Mouse (Mus musculus) midbrain, embryonic 13.5 days (tissue): ENCODE data around the gene Wdr53. TPM values are rescaled to one million over a fixed set of nuclear protein-coding genes. Genes with fewer than 3 reads are reported as not detected.
A peak's percentile ranks its signal among the peaks of the same experiment; 100 is the strongest.
"Not testable (repeated sequence)": the region's sequence is repeated elsewhere in the genome, so short reads cannot be mapped to it uniquely, and the experiment has no call there.

Experiments
- ATAC-seq: fragments of 200-750 bp; cut with Nextera tagmentation; 2 replicates; pipeline ENCODE4 v1.8.0; 2017; ENCODE audit warnings: mild to moderate bottlenecking, moderate TSS enrichment, moderate library complexity
- H3K27ac ChIP-seq: fragments of 300-500 bp; sonication (generic); 2 replicates; pipeline ENCODE4 v1.5.1; 2015; ENCODE audit warnings: inconsistent platforms, mild to moderate bottlenecking, moderate library complexity
- H3K27me3 ChIP-seq: fragments of 300-500 bp; sonication (generic); 2 replicates; pipeline ENCODE4 v1.6.1; 2015; ENCODE audit warnings: mild to moderate bottlenecking, inconsistent platforms
- H3K36me3 ChIP-seq: fragments of 300-500 bp; sonication (generic); 2 replicates; pipeline ENCODE4 v1.6.1; 2015; ENCODE audit warnings: mild to moderate bottlenecking, inconsistent platforms
- H3K4me1 ChIP-seq: fragments of 300-500 bp; sonication (generic); replicated peaks from 2 replicates; pipeline ENCODE4 v1.6.1; 2015; ENCODE audit warnings: inconsistent platforms
- H3K4me2 ChIP-seq: fragments of 300-500 bp; sonication (generic); replicated peaks from 2 replicates; pipeline ENCODE4 v1.6.1; 2015; ENCODE audit warnings: moderate library complexity, mild to moderate bottlenecking, inconsistent platforms
- H3K4me3 ChIP-seq: fragments of 300-500 bp; sonication (generic); replicated peaks from 2 replicates; pipeline ENCODE4 v1.5.1; 2015; ENCODE audit warnings: mild to moderate bottlenecking, inconsistent platforms
- H3K9ac ChIP-seq: fragments of 300-500 bp; sonication (generic); replicated peaks from 2 replicates; pipeline ENCODE4 v1.6.1; 2015; ENCODE audit warnings: mild to moderate bottlenecking, inconsistent platforms
- H3K9me3 ChIP-seq: fragments of 300-500 bp; sonication (generic); 2 replicates; pipeline ENCODE4 v1.6.1; 2016; ENCODE audit warnings: mild to moderate bottlenecking, inconsistent platforms
- WGBS: fragments of 180-500 bp; shearing (Covaris S2); methylation state at CpG from one replicate; pipeline ENCODE4 v1.1.7; 2015; 5-methylcytosine and 5-hydroxymethylcytosine counted together
- microRNA counts: library from miRNA; unstranded; fragments of <30 nt; microRNA quantifications from one replicate; lab custom pipeline; 2016
- microRNA-seq: library from miRNA; unstranded; fragments of <30 nt; microRNA quantifications from one replicate; pipeline ENCODE4, GENCODE M21; 2016
- polyA plus RNA-seq: library from polyadenylated mRNA; unstranded; fragments of >200 nt; fragmentation: Nextera tagmentation; extraction: Ambion mirVana; gene quantifications from 2 replicates; pipeline ENCODE4 v1.2.1, GENCODE M21; 2015

Wdr53 gene
- polyA plus RNA-seq, 1 experiment from 2014 or later = 15.6 TPM

- no peak for ATAC-seq
- H3K36me3 ChIP-seq = peaks cover 52% of the 10 kb centered on the region
- H3K9ac ChIP-seq = no peak overlapping the region
- no peaks in the 10 kb centered on the region for H3K9me3 ChIP-seq
- no peak overlapping the region for H3K4me2 ChIP-seq
- H3K27ac ChIP-seq = no peak overlapping the region
- peaks cover 39% of the 10 kb centered on the region for H3K4me1 ChIP-seq
- no peak overlapping the region for H3K4me3 ChIP-seq
- H3K27me3 ChIP-seq = no peaks in the 10 kb centered on the region
Observed at GRCm38 (mm10) chr16:32282608-32283007, 35.6 kb downstream of the Wdr53 start.

- peaks cover 48% of the 10 kb centered on the region for H3K36me3 ChIP-seq
Observed at GRCm38 (mm10) chr16:32291821-32292220, 44.8 kb downstream of the Wdr53 start.

GRCm38 (mm10) chr16:32299617-32300016 is 52.6 kb downstream of the Wdr53 start:
- H3K27me3 ChIP-seq, H3K4me2 ChIP-seq, H3K4me1 ChIP-seq, H3K4me3 ChIP-seq, H3K27ac ChIP-seq, H3K9ac ChIP-seq, ATAC-seq, H3K9me3 ChIP-seq: not testable (repeated sequence)
- H3K36me3 ChIP-seq = peaks cover 54% of the 10 kb centered on the region
- WGBS = 96% methylated on average over 4 of the region's 4 CpGs

More at GRCm38 (mm10) chr16:32291821-32292220, 44.8 kb downstream of the Wdr53 start:
- 97% methylated on average over 4 of the region's 4 CpGs for WGBS
- Histone ChIP-seq H3K4me1 (no peaks in the 10 kb centered on the region), H3K27me3 (no peaks in the 10 kb centered on the region), H3K9ac (no peak overlapping the region), H3K27ac (no peak overlapping the region), H3K9me3 (0 out of 2 replicates have a peak, but pooled peaks cover 2% of the 10 kb centered on the region), H3K4me3 (no peak overlapping the region), H3K4me2 (no peak overlapping the region)
- ATAC-seq = no peak

GRCm38 (mm10) chr16:32303046-32303445 is 56.0 kb downstream of the Wdr53 start:
- no peak overlapping the region for H3K4me2 ChIP-seq
- ATAC-seq = no peak
- H3K9ac ChIP-seq = no peak overlapping the region
- no peak overlapping the region for H3K27ac ChIP-seq
- no peak overlapping the region for H3K4me3 ChIP-seq
- H3K36me3 ChIP-seq = peaks cover 32% of the 10 kb centered on the region
- no peaks in the 10 kb centered on the region for H3K9me3 ChIP-seq
- WGBS = 39% methylated on average over 1 of the region's 1 CpGs
- no peaks in the 10 kb centered on the region for H3K27me3 ChIP-seq
- no peaks in the 10 kb centered on the region for H3K4me1 ChIP-seq

- no peak overlapping the region for H3K4me3 ChIP-seq
- 97% methylated on average over 7 of the region's 7 CpGs for WGBS
- no peaks in the 10 kb centered on the region for H3K9me3 ChIP-seq
Observed at GRCm38 (mm10) chr16:32303886-32304285, 56.9 kb downstream of the Wdr53 start.

More at GRCm38 (mm10) chr16:32303886-32304285, 56.9 kb downstream of the Wdr53 start:
- Histone ChIP-seq H3K4me1 (no peaks in the 10 kb centered on the region), H3K9ac (no peak overlapping the region), H3K4me2 (no peak overlapping the region), H3K27ac (no peak overlapping the region), H3K36me3 (peaks cover 24% of the 10 kb centered on the region), H3K27me3 (no peaks in the 10 kb centered on the region)
- no peak for ATAC-seq

MicroRNAs encoded within 50 kb of the gene (microRNA counts, 519-probe panel; counts per million panel counts)
- microRNA mmu-miR-1946a (lab: Ali Mortazavi, UCI) = 110 counts per million, percentile 56 among the panel's probes with 10 or more counts

Small RNA genes lying within 50 kb of the gene (microRNA-seq; reads per million reads assigned to microRNA genes)
- not detected for gene Mir1946a

Other genes starting within 250 kb of the Wdr53 start
- gene Senp5, start 243.9 kb upstream of the Wdr53 start, polyA plus RNA-seq = 19.0 and 20.6 TPM in 2 replicates
- 41.9 and 43.6 TPM in 2 replicates for gene Pak2, start 167.9 kb upstream of the Wdr53 start, polyA plus RNA-seq
- 149 and 153 TPM in 2 replicates for gene Pigx, start 147.5 kb upstream of the Wdr53 start, polyA plus RNA-seq
- gene Cep19, start 147.4 kb upstream of the Wdr53 start, polyA plus RNA-seq = 45.6 and 46.9 TPM in 2 replicates
- 5.9 and 7.1 TPM in 2 replicates for gene Nrros, start 81.6 kb upstream of the Wdr53 start, polyA plus RNA-seq
- not detected in 2 replicates for gene Bex6, start 67.4 kb upstream of the Wdr53 start, polyA plus RNA-seq
- 8.3 and 8.4 TPM in 2 replicates for gene Fbxo45, start 69 bp upstream of the Wdr53 start, polyA plus RNA-seq
- 0.14 and 0.15 TPM in 2 replicates for gene Smco1, start 24.2 kb downstream of the Wdr53 start, polyA plus RNA-seq
- 26.9 and 29.7 TPM in 2 replicates for gene Rnf168, start 30.2 kb downstream of the Wdr53 start, polyA plus RNA-seq
- 28.5 and 33.1 TPM in 2 replicates for gene Ubxn7, start 85.0 kb downstream of the Wdr53 start, polyA plus RNA-seq
- gene Tm4sf19, start 153.3 kb downstream of the Wdr53 start, polyA plus RNA-seq = not detected in 2 replicates
- 30.1 and 38.8 TPM in 2 replicates for gene Tctex1d2, start 172.5 kb downstream of the Wdr53 start, polyA plus RNA-seq
- 47.8 and 48.0 TPM in 2 replicates for gene Pcyt1a, start 183.7 kb downstream of the Wdr53 start, polyA plus RNA-seq
- gene Slc51a, start 240.7 kb downstream of the Wdr53 start, polyA plus RNA-seq = 0.27 and 0.39 TPM in 2 replicates
- gene Zdhhc19, start 249.0 kb downstream of the Wdr53 start, polyA plus RNA-seq = not detected in 2 replicates